Mouse (Mus musculus): ENCODE data around the gene Stx12. TPM values are rescaled to one million over a fixed set of nuclear protein-coding genes. Genes with fewer than 3 reads are reported as not detected.
A peak's percentile ranks its signal among the peaks of the same experiment; 100 is the strongest.

The Stx12 gene
- polyA plus RNA-seq, 1 experiment, result 19.2 TPM

DNA sequence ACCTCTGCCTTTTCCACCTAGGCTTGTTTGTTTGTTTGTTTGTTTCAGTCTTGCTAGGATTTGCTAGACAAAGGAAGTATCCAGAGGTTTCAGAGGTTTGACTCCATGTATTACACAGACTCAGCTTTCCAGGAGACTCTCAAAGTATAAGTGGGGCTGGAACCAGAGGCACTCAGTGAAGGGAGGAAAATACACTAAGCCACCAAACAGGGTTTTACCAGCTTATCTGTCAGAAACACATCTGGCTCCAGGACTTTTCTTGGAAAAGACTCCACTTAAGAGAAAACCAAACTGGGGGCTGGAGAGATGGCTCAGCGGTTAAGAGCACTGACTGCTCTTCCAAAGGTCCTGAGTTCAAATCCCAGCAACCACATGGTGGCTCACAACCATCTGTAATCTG is 23.4 kb downstream of the Stx12 start:
- Histone ChIP-seq H3ac (ENCODE audit: control insufficient read depth, insufficient read length, low read depth) (no peak overlapping the region), H3K4me3 (ENCODE audit: insufficient read depth, poor library complexity, severe bottlenecking) (no peak overlapping the region), H3K79me2 (ENCODE audit: control insufficient read depth, insufficient read depth) (no peaks in the 10 kb centered on the region), H3K27me3 (ENCODE audit: control insufficient read depth, insufficient read depth, insufficient read length) (no peaks in the 10 kb centered on the region), H3K79me3 (ENCODE audit: low read depth) (no peaks in the 10 kb centered on the region), H3K36me3 (ENCODE audit: control insufficient read depth, insufficient read depth) (peaks cover 72% of the 10 kb centered on the region)
- no peak for TF ChIP-seq FOSL1 (IDR thresholded peaks at IDR 0.05; ENCODE audit: insufficient read depth, low read length, poor library complexity, severe bottlenecking)
- TF ChIP-seq MYOG (IDR thresholded peaks at IDR 0.05; ENCODE audit: control insufficient read depth, extremely low read depth, insufficient read length), result no peak
- TF ChIP-seq MYOD1 (IDR thresholded peaks at IDR 0.05; ENCODE audit: control insufficient read depth, insufficient read length, low read depth), result no peak
- no peak for TF ChIP-seq USF1 (IDR thresholded peaks at IDR 0.05; ENCODE audit: low read depth)
- TF ChIP-seq CEBPB (IDR thresholded peaks at IDR 0.05; ENCODE audit: low read depth), result no peak
- TF ChIP-seq MAX (IDR thresholded peaks at IDR 0.05), result no peak
- no peak for TF ChIP-seq CTCF (IDR thresholded peaks at IDR 0.05; ENCODE audit: control insufficient read depth, insufficient read depth, insufficient read length)

DNA sequence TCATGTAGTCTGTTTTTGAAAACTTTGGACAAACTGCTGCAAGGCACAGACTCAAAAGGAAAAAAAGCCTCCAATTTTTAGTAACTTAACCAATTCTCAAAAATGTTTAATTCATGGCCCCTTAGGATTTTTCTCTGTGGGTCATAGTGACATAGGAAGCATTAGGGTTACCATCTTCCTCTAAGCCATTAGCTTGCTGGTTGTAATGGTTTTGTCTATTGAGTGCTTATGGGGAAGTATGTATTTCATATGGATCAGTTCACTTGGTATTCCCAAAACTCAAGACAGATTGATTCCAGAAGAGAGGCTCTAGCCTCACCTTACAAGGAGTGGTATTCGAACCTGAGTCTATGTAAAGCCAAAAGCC is 40.6 kb downstream of the Stx12 start:
- peaks cover 41% of the 10 kb centered on the region for H3K79me3 ChIP-seq (ENCODE audit: low read depth)
- TF ChIP-seq USF1 (IDR thresholded peaks at IDR 0.05; ENCODE audit: low read depth), result no peak
- no peak for TF ChIP-seq MYOG (IDR thresholded peaks at IDR 0.05; ENCODE audit: control insufficient read depth, extremely low read depth, insufficient read length)
- no peak for TF ChIP-seq FOSL1 (IDR thresholded peaks at IDR 0.05; ENCODE audit: insufficient read depth, low read length, poor library complexity, severe bottlenecking)
- TF ChIP-seq MYOD1 (IDR thresholded peaks at IDR 0.05; ENCODE audit: control insufficient read depth, insufficient read length, low read depth), result no peak
- TF ChIP-seq MAX (IDR thresholded peaks at IDR 0.05), result no peak
- no peak for TF ChIP-seq CEBPB (IDR thresholded peaks at IDR 0.05; ENCODE audit: low read depth)
- no peak for TF ChIP-seq CTCF (IDR thresholded peaks at IDR 0.05; ENCODE audit: control insufficient read depth, insufficient read depth, insufficient read length)
- H3K4me3 ChIP-seq (ENCODE audit: insufficient read depth, poor library complexity, severe bottlenecking), result no peak overlapping the region

DNA sequence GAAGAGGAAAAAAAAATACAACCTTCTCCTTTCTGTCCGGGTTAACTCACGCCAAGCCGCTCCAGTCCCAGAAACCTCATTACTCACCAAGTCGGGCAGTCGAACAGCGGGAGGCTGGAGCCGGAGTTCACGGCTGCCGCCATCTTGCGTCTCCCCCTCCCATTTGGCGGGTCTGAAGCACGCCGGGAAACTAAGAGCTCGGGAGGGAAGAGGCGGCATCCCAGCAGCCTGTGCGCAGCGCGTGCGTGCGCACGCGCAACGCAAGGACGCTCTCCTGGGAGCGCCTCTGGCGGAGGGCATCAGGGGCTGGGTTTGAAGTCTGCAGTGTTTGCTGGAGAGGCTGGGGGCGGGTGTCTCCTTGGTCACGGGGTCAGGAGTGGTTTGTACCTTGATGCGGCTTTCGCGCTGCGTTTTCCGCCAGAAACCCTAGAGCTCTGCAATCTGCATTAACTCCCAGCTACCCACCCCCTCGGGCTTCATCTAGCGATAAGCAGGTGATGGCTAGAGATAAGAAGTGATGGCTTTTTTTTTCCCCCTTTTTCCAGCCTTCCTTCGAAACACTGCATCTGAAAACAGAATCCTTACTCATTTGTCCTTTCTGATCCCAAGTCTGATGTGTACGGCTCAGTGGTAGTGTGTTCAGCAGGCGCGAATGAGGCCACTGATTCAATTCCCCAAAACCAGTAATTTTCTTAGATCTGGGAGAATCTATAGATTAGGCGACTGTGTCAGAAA is 41.2 kb downstream of the Stx12 start, which contains the start of gene Ppp1r8:
TSS of gene Ppp1r8 (minus strand) at position 200 of the 735 bp plus-strand sequence.
- Histone ChIP-seq H3K4me3 (ENCODE audit: insufficient read depth, poor library complexity, severe bottlenecking) (peak within 1 kb of the TSS; percentile 93), H3K36me3 (ENCODE audit: control insufficient read depth, insufficient read depth) (peaks cover 33% of the 10 kb centered on the region), H3ac (ENCODE audit: control insufficient read depth, insufficient read length, low read depth) (peak within 1 kb of the TSS; percentile 95), H3K27me3 (ENCODE audit: control insufficient read depth, insufficient read depth, insufficient read length) (no peaks in the 10 kb centered on the region), H3K79me3 (ENCODE audit: low read depth) (peaks cover 45% of the 10 kb centered on the region), H3K79me2 (ENCODE audit: control insufficient read depth, insufficient read depth) (peaks cover 48% of the 10 kb centered on the region)
- TF ChIP-seq MAX (IDR thresholded peaks at IDR 0.05), result peak; percentile 83
- no peak for TF ChIP-seq MYOG (IDR thresholded peaks at IDR 0.05; ENCODE audit: control insufficient read depth, extremely low read depth, insufficient read length)
- TF ChIP-seq USF1 (IDR thresholded peaks at IDR 0.05; ENCODE audit: low read depth), result peak; percentile 62

More for the DNA sequence above, 40.6 kb downstream of the Stx12 start:
- Histone ChIP-seq H3K27me3 (ENCODE audit: control insufficient read depth, insufficient read depth, insufficient read length) (no peaks in the 10 kb centered on the region), H3K79me2 (ENCODE audit: control insufficient read depth, insufficient read depth) (peaks cover 42% of the 10 kb centered on the region), H3ac (ENCODE audit: control insufficient read depth, insufficient read length, low read depth) (no peak overlapping the region), H3K36me3 (ENCODE audit: control insufficient read depth, insufficient read depth) (peaks cover 28% of the 10 kb centered on the region)

DNA sequence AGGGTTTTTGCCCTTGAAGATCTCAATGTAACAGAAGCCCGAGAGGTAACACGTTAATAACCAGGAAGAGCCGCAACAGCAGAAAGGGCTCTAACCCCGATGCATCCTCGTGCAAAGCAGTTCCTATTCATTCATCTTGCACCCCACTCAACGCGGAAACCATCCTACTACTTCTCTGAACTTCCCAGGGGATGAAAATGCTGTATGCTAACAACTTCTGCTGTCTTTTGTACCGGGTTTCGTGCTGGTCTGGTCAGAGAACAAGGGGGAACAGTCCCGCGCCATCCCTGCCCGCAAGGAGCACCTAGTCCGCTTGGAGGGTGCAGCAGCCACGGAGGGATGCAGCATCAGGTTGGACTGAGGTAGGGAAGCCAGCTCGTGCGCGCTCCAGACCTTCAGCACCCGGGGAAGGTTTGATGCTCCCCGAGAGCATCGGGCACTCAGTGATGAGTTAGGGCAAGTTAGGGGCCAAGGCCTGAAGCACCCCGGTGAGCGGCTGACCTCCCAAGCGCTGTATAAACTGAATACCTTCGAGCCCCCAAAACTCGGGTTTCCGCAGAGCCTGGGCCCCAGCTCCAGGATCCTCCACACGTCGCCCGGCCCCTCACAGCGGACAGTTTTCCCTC is 41.9 kb downstream of the Stx12 start:
- TF ChIP-seq FOSL1 (IDR thresholded peaks at IDR 0.05; ENCODE audit: insufficient read depth, low read length, poor library complexity, severe bottlenecking), result no peak
- no peak for TF ChIP-seq MYOD1 (IDR thresholded peaks at IDR 0.05; ENCODE audit: control insufficient read depth, insufficient read length, low read depth)
- no peak for TF ChIP-seq USF1 (IDR thresholded peaks at IDR 0.05; ENCODE audit: low read depth)
- no peak for TF ChIP-seq CTCF (IDR thresholded peaks at IDR 0.05; ENCODE audit: control insufficient read depth, insufficient read depth, insufficient read length)
- TF ChIP-seq MAX (IDR thresholded peaks at IDR 0.05), result no peak
- no peak for TF ChIP-seq MYOG (IDR thresholded peaks at IDR 0.05; ENCODE audit: control insufficient read depth, extremely low read depth, insufficient read length)
- no peak for TF ChIP-seq CEBPB (IDR thresholded peaks at IDR 0.05; ENCODE audit: low read depth)
- Histone ChIP-seq H3K79me2 (ENCODE audit: control insufficient read depth, insufficient read depth) (peaks cover 55% of the 10 kb centered on the region), H3K79me3 (ENCODE audit: low read depth) (peaks cover 52% of the 10 kb centered on the region), H3K4me3 (ENCODE audit: insufficient read depth, poor library complexity, severe bottlenecking) (peak overlapping the region; percentile 93), H3K36me3 (ENCODE audit: control insufficient read depth, insufficient read depth) (peaks cover 37% of the 10 kb centered on the region), H3ac (ENCODE audit: control insufficient read depth, insufficient read length, low read depth) (peak overlapping the region; percentile 95), H3K27me3 (ENCODE audit: control insufficient read depth, insufficient read depth, insufficient read length) (no peaks in the 10 kb centered on the region)

DNA sequence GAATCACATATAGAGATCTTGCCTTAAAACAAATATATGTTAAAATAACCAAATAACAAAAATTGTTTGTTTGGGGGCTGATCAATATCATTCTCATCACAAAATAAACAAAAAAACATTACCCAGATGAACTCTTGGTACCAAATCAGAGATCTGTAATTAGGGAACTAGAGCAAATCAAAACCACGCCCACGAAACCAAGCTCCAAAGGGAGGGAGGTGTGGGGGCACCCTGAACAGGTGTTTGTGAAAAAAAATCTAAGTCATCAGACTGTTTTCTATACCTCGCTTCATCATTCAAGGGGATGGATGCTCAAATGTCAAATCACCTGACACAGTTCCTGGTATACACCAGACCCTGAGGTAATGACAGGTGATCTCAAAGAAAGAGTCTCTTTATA is 42.8 kb downstream of the Stx12 start:
- Histone ChIP-seq H3ac (ENCODE audit: control insufficient read depth, insufficient read length, low read depth) (peak overlapping the region; percentile 95), H3K36me3 (ENCODE audit: control insufficient read depth, insufficient read depth) (peaks cover 46% of the 10 kb centered on the region), H3K4me3 (ENCODE audit: insufficient read depth, poor library complexity, severe bottlenecking) (peak overlapping the region; percentile 93), H3K79me2 (ENCODE audit: control insufficient read depth, insufficient read depth) (peaks cover 64% of the 10 kb centered on the region), H3K79me3 (ENCODE audit: low read depth) (peaks cover 59% of the 10 kb centered on the region), H3K27me3 (ENCODE audit: control insufficient read depth, insufficient read depth, insufficient read length) (no peaks in the 10 kb centered on the region)
- TF ChIP-seq CTCF (IDR thresholded peaks at IDR 0.05; ENCODE audit: control insufficient read depth, insufficient read depth, insufficient read length), result no peak
- no peak for TF ChIP-seq MYOD1 (IDR thresholded peaks at IDR 0.05; ENCODE audit: control insufficient read depth, insufficient read length, low read depth)
- no peak for TF ChIP-seq USF1 (IDR thresholded peaks at IDR 0.05; ENCODE audit: low read depth)
- no peak for TF ChIP-seq MAX (IDR thresholded peaks at IDR 0.05)
- TF ChIP-seq CEBPB (IDR thresholded peaks at IDR 0.05; ENCODE audit: low read depth), result no peak
- TF ChIP-seq FOSL1 (IDR thresholded peaks at IDR 0.05; ENCODE audit: insufficient read depth, low read length, poor library complexity, severe bottlenecking), result no peak
- no peak for TF ChIP-seq MYOG (IDR thresholded peaks at IDR 0.05; ENCODE audit: control insufficient read depth, extremely low read depth, insufficient read length)

Data from C2C12 (cell line).